Mouse (Mus musculus): Measurements from ENCODE around the gene Olfr1274-ps.
"Not testable (repeated sequence)": the region's sequence is repeated elsewhere in the genome, so short reads cannot be mapped to it uniquely, and the experiment has no call there.

Olfr1274-ps gene

DNA sequence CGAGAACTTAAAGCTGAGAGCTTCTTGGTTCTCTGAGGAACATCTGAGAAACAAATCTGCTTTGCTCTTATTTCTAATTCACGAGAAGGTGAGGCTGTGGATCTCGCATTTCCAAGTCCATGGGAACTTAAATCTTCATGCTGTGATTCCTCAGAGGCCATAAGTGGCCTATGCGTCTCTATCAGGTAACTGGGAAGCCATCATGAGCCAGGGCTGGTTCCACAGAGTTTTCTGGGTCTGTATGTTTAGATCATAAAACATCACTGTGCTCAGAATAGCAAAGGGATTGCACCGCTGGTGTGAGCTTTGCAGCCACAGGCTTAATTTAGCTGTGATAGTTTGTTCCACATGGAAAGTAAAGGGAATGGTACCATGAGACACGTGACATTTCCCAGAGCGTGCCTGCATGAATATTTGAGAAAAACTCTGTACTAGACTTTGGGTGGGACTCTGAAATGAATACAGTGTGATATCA lies at the start of gene Olfr1274-ps:
Olfr1274-ps (plus strand) TSS at position 51 of the 475 bp plus-strand sequence.
- not testable (repeated sequence) for DNase-seq (ENCODE audit: low read depth, low spot score)

DNA sequence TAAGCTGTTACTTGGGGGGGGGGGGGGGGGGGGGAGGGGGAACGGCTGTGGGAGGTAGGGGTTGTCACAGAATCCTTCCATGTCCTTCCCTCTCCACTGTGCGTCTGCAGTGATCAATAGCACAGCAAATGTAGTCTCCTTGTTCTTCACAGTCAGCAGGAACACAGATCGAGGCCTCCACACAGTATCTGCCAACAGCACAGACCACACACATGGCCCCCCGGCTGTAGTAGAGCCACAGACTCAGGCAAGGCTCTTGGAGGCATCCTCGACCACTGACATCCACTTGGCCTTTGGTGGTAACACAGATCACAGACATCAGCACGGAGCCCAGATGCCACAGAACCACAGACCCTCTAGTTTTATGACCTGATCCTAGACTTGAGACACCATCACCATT lies 47.4 kb upstream of the Olfr1274-ps start:
- DNase-seq (ENCODE audit: low read depth, low spot score), result not testable (repeated sequence)

GRCm38 (mm10) chr2:90351540-90351939 lies 46.9 kb upstream of the Olfr1274-ps start:
- DNase-seq (ENCODE audit: low read depth, low spot score), result not testable (repeated sequence)

DNA sequence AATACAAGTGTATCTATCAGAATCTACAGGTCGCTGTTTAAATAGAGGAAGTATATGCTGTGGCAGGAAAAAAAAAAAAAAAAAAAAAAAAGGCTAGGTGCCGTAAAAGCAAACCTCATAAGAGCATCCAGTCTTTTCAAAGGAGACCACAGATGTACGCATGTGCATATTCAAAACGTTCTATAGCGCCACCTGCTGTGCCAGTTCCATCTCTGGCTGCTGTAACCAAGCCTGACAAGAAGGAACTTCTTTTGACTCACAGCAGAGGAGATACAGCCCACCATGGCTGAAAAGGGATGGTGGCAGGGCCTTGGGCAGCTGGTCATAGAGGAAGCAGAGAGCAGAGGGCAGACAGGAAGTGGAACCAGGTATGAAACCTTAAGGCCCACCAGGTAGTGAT lies 39.3 kb upstream of the Olfr1274-ps start:
- DNase-seq (ENCODE audit: low read depth, low spot score), result not testable (repeated sequence)

DNA sequence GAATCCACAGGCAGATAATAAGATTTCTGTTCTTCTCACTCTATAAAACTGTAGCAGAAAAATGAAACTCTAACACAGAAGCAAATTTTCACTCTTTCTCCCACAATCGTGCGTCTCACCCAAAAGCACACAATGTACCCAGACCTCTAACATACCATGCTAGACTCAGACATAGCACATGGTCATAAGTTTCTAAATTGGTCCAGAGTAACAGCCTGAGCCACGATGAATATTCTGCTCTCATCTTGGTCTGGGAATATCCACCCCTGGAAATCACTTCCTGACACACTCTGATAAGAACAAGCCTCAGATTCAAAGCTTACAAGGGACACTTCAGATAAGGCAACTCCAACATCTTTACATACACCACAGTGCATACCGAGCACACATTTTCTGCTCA lies 38.3 kb upstream of the Olfr1274-ps start:
- DNase-seq (ENCODE audit: low read depth, low spot score), result not testable (repeated sequence)

DNA sequence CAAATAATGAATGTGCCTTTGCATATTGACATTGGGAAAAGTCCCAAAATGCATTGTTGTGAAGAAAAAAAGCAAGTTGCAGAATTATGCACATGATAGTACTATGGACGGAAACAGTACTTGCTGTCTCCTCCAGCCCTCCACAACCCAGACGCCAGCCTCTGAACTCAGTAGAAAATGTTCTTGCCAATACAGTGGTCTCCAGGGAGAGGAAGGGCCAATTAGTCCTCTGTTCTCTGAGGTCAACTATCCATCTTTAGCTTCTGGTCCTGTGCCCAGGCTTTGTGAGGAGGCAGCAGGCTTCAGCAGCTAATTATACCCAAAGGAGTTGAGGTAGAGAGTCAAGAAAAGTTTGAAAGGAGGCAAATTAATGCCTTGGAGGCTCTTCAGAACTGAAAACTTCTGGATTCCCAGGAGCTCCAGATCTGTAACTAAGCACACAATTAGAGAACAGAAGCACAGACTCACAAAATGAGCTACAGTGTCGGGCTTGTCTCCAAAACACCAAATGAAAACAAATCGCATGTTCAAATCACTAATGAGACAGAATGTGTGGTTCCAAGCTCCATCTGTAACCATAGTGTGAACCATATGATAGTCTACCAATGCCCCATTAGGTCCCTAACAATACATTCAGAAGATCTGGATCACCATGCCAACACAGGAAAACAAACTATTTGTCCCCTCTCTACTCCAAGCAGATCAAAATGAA lies 15.8 kb downstream of the Olfr1274-ps start:
- not testable (repeated sequence) for DNase-seq (ENCODE audit: low read depth, low spot score)

GRCm38 (mm10) chr2:90422282-90422681 lies 23.8 kb downstream of the Olfr1274-ps start:
- not testable (repeated sequence) for DNase-seq (ENCODE audit: low read depth, low spot score)

DNA sequence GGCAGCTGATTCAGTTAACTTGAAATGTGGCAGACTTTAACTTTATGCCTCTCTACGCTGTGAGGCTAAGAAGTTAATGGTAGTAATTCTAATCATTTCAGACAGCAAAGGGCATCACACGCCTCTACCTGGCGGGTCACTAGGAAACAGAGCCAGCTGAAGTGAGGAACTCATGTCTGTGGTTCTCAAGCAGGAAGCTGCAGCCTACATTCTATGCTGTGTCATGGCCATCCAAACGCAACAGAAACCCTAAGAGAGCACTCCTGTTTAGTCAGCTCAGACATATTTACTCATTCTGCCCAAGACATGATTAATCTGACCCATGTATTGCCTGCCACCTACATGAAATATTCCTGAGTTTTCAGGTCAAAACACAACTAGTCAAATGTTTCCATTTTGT lies 26.5 kb downstream of the Olfr1274-ps start:
- DNase-seq (ENCODE audit: low read depth, low spot score), result not testable (repeated sequence)

- DNase-seq (ENCODE audit: low read depth, low spot score), result not testable (repeated sequence)
Measured at GRCm38 (mm10) chr2:90428988-90429717, 30.7 kb downstream of the Olfr1274-ps start.

- DNase-seq (ENCODE audit: low read depth, low spot score), result not testable (repeated sequence)
Measured at GRCm38 (mm10) chr2:90429782-90430181, 31.3 kb downstream of the Olfr1274-ps start.

DNA sequence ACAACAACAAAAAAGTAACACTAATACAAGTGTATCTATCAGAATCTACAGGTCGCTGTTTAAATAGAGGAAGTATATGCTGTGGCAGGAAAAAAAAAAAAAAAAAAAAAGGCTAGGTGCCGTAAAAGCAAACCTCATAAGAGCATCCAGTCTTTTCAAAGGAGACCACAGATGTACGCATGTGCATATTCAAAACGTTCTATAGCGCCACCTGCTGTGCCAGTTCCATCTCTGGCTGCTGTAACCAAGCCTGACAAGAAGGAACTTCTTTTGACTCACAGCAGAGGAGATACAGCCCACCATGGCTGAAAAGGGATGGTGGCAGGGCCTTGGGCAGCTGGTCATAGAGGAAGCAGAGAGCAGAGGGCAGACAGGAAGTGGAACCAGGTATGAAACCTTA lies 39.0 kb downstream of the Olfr1274-ps start:
- not testable (repeated sequence) for DNase-seq (ENCODE audit: low read depth, low spot score)

DNA sequence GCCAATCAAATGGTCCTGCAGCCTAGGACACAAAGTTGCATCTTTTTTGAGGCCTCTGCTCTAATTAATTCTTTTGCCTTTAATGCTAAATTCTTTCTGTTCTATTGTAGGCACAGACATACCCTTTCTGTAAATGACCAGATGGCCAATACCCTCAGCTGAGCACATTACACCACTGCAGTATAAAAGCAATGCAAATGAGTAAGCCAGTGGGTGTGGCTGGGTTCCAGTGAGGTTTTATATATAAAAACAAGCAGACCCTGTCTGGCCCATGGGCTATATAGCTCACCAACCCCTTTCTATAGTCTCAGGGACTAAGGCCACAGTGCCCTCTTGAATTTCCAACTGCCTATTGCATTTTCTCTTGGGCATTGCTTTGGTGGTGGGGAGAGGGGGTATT lies 41.7 kb downstream of the Olfr1274-ps start:
- not testable (repeated sequence) for DNase-seq (ENCODE audit: low read depth, low spot score)

DNA sequence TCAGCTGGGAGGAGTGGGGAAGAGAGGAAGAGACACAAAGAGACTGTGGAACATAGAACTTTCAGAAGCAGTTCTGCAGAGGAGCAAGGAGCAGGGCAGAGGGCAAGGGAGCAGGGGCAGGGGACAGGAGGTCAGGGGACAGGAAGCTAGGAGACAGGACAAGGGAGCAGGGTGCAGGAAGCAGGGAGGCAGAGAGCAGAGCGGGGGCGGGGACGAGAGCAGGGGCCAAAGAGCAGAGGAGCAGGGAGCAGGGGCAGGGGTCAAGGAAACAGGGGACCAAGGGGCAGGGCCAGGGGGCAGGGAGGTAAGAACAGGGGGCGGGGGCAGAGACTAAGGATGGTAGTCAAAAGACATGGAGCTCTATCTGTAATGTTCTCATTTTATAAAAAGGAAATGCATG lies 43.3 kb downstream of the Olfr1274-ps start:
- DNase-seq (ENCODE audit: low read depth, low spot score), result not testable (repeated sequence)

- no peak for DNase-seq (ENCODE audit: low read depth, low spot score)
Measured at GRCm38 (mm10) chr2:90443811-90444210, 45.3 kb downstream of the Olfr1274-ps start.

DNA sequence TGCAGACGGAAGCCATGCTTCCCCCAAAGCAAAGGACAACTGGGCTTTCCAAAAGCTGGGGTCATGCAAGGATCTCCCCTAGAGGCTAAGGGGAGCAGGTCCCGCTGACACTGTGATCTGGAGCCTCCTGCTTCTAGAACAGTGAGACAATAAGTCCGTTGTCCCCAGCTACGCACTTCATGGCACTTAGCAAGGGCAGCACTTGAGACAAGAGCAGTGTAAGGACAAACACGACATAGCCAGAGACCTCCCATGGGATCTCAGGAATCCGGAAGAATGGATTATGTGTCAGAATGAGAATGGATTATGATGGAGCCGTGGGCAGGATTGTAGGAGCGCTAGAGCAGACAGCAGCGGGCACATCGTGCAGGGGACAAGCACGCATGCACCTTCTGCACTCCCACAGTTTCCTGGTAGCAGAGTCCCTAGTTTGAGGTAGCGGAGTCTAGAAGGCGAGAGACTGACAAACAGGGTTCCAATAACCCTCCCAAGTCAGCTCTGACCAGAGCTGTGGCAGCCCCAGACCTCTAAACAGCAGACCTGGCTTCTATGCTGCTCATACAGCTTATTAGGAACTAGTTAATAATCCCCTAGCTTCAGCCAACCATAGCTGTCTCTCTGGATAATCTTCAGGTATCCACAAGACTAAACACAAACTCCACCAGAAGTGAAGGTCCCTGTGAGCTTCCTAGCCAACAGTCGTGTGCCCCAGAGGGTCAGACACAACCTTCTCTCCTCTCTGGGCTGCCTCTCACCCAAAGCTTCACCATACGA lies 50.7 kb downstream of the Olfr1274-ps start:
- no peak for DNase-seq (ENCODE audit: low read depth, low spot score)

DNA sequence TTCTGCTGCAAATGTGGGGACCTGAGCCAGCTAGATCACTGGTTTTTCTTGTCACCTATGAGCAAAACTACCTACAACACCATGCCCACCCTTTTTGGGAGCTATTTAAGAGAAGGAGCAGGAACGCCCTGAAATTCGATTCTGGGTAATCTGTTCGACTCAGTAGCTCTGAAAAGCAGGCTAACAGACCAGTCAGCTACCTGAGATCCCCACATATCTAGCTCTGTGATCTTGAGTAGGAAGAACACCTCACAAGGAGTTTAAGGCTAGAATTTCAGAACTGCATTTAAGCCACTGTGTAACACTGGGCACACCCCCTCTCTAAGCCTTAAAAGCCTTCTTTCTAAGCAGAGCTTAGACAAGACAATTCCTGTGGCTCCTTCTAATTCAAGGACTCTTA lies 53.9 kb downstream of the Olfr1274-ps start:
- DNase-seq (ENCODE audit: low read depth, low spot score), result no peak
